Mouse (Mus musculus): Measurements from ENCODE around the gene Amfr.

DNA sequence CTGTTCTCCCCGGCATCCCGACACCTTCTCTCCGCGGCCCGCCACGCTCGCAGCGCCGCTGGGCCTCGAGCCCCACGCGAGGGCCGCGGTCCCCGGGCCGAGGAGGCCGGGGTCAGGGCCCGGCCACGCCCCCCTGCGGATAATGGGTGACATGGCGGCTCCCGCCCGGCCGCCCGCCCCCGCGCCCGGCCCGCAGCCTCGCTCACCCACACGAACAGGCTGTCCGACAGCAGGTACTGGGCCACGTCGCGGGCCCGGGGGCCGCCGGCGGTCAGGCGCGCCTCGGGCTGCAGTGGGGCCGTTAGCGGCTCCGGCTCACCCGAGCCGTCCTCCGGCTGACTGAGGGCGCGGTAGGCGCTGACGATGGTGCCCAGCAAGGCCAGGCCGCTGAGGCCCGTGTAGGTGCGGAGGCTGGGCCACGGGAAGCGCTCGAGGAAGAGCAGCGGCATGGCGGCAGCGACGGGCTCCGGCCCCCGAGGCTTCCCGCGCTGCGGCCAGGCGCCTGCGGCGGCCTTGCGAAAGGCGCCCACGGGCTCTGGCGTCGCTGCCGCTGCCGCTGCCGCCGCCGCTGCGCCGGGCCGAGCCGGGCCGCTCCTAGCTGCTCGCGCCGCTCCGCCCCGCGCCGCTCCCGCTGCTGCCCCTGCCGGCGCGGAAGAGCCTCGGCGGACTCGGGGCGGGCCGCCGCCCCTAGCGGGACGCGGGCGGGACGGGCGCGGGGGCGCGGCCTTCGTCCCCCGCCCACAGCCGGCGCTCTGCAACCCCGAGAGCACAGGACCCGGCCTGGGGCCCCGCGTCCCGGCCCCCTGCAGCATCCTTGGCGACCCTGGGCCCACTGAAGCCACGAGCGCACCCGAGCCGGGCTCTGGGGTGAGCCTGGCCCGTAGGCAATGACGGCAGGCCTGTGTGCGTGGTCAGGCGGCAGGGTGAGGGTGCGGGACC is at the start of gene Amfr:
- TF ChIP-seq CTCF (IDR thresholded peaks at IDR 0.05; ENCODE audit: borderline replicate concordance, extremely low read depth, insufficient read depth, insufficient read length) = peak; percentile 23; the same call in 1 of the 2 replicates
- TF ChIP-seq POLR2A (IDR thresholded peaks at IDR 0.05; ENCODE audit: borderline replicate concordance, extremely low read depth, insufficient read depth, insufficient read length, poor library complexity, severe bottlenecking) = peak; percentile 69
